Mouse (Mus musculus) kidney, adult 2 months (tissue): ENCODE data around the gene Tma16. TPM values are rescaled to one million over a fixed set of nuclear protein-coding genes. Genes with fewer than 3 reads are reported as not detected.

Source experiments
- DNase-seq: peaks from one replicate; pipeline ENCODE4 v3.0.0; 2021
- H3K27ac ChIP-seq: fragments of 200-500 bp; 2 replicates; pipeline ENCODE4 v1.5.1; 2012; ENCODE audit warnings: low read depth, low read length, control low read depth, inconsistent platforms; ENCODE audit not compliant: insufficient read depth
- H3K27me3 ChIP-seq: fragments of 200-500 bp; replicated peaks from 2 replicates; pipeline ENCODE4 v1.6.1; 2012; ENCODE audit warnings: mild to moderate bottlenecking, moderate library complexity, low read length, inconsistent platforms; ENCODE audit not compliant: control insufficient read depth, insufficient read depth
- H3K36me3 ChIP-seq: fragments of 200-500 bp; 2 replicates; pipeline ENCODE4 v1.6.1; 2012; ENCODE audit warnings: mild to moderate bottlenecking, moderate library complexity, low read length, inconsistent platforms; ENCODE audit not compliant: control insufficient read depth, insufficient read depth
- H3K4me1 ChIP-seq: fragments of 200-500 bp; 2 replicates; pipeline ENCODE4 v1.6.1; 2011; ENCODE audit warnings: low read length; ENCODE audit not compliant: control insufficient read depth, insufficient read depth
- H3K4me3 ChIP-seq: fragments of 200-500 bp; 2 replicates; pipeline ENCODE4 v1.5.1; 2011; ENCODE audit warnings: mild to moderate bottlenecking, low read depth, low read length, control low read depth; ENCODE audit not compliant: insufficient read depth
- CTCF ChIP-seq: fragments of 200-500 bp; conservative IDR thresholded peaks from 2 replicates; pipeline ENCODE4 v1.5.1; 2011; ENCODE audit warnings: low read depth, mild to moderate bottlenecking, control low read depth, low read length, moderate library complexity, mixed read lengths; ENCODE audit not compliant: insufficient read depth, insufficient read length
- POLR2A ChIP-seq: fragments of 200-500 bp; IDR thresholded peaks from one replicate; pipeline ENCODE4 v1.6.1; 2011; ENCODE audit warnings: low read depth, low read length, control low read depth
- WGBS: fragments of 180-500 bp; shearing (Covaris S2); methylation state at CpG from one replicate; pipeline ENCODE4 v1.1.7; 2018; 5-methylcytosine and 5-hydroxymethylcytosine counted together
- polyA plus RNA-seq: library from polyadenylated mRNA; depleted of rRNA; stranded (reverse); fragments of >200 nt; gene quantifications from 2 replicates; pipeline ENCODE4 v1.2.3, GENCODE M21; 2012; rRNA removed

Gene Tma16
- 1.2 and 1.7 TPM in 2 replicates for polyA plus RNA-seq

DNA sequence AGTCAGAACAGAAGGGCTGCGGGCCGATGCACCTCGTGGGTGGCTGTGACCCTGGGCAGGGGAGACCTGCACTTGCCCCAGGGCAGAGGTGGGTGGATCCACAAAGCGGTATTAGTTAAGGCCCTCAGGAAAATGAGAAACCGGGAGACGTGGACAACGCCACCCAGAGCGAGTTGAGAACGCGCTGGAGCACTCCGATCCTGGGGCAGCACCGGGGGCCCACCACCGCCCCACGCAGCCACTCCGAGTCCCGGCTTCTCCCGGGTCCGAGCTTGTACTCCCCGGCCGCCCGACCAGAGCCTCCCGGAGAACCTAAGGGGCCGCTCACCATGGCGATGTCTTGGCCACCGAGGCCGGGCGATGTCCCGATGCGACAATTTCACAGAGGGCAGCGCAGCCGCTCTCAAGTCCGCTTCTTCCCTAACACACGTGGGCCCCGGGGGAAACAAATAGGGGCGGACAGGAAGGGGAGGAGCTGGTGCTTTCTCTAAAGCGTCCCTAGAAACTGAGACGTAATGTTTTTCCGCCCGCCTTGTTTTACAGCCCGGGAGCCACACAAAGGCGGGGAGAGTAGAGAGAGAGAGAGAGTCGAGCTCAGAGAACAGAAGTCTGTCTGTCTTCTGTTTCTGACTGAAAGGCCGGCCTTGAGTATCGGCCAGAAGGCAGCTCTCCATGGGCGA lies at the start of gene Tma16:
Tma16 (minus strand) TSS at position 447 of the 680 bp plus-strand sequence.
- under 1% methylated on average over 45 of the region's 45 CpGs for WGBS
- peak; percentile 86 for DNase-seq
- Histone ChIP-seq H3K4me3 (peak within 1 kb of the TSS; percentile 83), H3K36me3 (no peaks in the 10 kb centered on the region), H3K27ac (no peak within 1 kb of the TSS), H3K27me3 (no peaks in the 10 kb centered on the region), H3K4me1 (no peaks in the 10 kb centered on the region)
- TF ChIP-seq CTCF (no peak), POLR2A (no peak)

DNA sequence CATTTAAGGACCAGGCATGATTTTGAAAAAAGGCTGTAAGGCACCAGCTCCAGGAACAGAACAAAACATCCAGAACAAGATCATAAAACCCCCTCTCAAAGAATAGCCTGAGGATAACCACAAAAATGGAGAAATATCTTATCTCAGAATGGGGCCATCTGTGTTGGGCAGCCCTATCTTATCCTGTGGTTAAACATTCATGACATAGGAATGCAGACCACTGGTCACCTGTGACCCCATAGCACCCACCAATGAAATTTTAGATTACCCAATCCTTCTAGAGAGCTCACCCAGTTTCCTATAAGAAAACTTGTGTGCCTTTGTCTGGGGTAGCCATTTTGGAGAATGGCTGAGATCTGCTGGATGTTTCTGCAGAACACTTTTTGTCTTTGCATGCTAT lies 34.2 kb upstream of the Tma16 start:
- Histone ChIP-seq H3K27me3 (no peaks in the 10 kb centered on the region), H3K27ac (no peak overlapping the region), H3K4me3 (no peak overlapping the region), H3K4me1 (no peaks in the 10 kb centered on the region), H3K36me3 (no peaks in the 10 kb centered on the region)
- DNase-seq: no peak
- TF ChIP-seq POLR2A (no peak), CTCF (no peak)

DNA sequence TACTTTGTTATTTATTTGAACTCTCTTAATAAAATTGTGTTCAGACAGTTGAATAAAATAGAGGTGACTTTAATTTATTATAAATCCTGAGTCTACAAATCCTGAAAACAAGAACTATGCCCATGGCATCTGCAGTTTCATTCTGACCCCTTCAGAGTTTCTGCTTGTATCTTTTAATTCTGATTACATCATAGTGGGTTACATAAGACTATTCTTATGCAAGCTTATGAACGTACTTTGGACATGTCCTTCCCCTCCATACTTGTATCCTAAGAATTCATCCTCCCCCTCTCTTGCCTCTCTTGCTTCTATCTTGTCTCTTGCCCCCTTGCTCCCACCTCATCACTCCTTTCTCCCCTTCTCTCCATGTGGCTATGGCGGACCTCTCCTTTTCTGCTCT lies 32.8 kb upstream of the Tma16 start:
- TF ChIP-seq CTCF (no peak), POLR2A (no peak)
- Histone ChIP-seq H3K27ac (no peak overlapping the region), H3K27me3 (no peaks in the 10 kb centered on the region), H3K36me3 (no peaks in the 10 kb centered on the region), H3K4me1 (no peaks in the 10 kb centered on the region), H3K4me3 (no peak overlapping the region)
- DNase-seq: no peak
- WGBS: 79% methylated on average over 2 of the region's 2 CpGs

DNA sequence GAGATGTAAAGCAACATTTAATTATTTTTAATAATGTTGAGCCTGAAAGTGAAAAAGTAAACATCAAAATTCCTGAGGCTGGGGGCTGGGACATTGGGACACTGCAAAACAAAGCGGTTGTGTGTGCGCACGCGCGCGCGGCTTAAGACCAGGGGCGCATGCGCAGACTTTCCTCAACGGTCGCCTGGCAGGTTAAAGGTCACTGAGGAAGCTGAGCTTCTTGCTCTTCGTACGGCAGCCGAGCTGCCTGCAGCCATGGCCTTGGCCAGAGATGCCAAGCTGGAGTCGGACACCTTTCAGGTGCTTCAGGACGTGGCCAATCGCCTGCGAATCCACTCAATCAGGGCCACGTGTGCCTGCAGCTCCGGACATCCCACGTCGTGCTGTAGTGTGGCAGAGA lies 25.2 kb upstream of the Tma16 start, which contains the start of gene Tktl2:
Tktl2 (plus strand) TSS at position 220 of the 400 bp plus-strand sequence.
- Histone ChIP-seq H3K4me1 (no peaks in the 10 kb centered on the region), H3K4me3 (no peak within 1 kb of the TSS), H3K36me3 (no peaks in the 10 kb centered on the region), H3K27me3 (no peaks in the 10 kb centered on the region), H3K27ac (no peak within 1 kb of the TSS)
- DNase-seq: no peak
- no peak for TF ChIP-seq POLR2A
- TF ChIP-seq CTCF: no peak
- WGBS: 94% methylated on average over 22 of the region's 22 CpGs

DNA sequence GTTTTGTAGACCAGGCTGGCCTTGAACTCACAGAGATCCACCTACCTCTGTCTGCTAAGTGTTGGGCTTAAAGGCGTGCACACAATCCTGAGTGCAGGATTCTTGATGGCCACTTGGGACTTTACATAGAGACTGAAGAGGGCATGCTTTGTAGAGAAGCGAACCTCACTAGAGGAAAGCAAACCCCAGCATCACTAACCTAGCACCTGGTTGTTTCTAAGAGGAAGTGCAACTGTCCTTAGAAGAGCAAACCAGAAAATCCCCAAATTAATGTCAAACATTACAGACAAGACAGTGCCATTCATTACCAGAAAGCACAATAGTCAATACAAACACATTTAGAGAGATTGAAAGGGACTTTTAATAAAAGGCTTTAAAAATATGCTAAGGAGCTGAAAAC lies 17.1 kb upstream of the Tma16 start:
- WGBS: 68% methylated on average over 2 of the region's 2 CpGs

DNA sequence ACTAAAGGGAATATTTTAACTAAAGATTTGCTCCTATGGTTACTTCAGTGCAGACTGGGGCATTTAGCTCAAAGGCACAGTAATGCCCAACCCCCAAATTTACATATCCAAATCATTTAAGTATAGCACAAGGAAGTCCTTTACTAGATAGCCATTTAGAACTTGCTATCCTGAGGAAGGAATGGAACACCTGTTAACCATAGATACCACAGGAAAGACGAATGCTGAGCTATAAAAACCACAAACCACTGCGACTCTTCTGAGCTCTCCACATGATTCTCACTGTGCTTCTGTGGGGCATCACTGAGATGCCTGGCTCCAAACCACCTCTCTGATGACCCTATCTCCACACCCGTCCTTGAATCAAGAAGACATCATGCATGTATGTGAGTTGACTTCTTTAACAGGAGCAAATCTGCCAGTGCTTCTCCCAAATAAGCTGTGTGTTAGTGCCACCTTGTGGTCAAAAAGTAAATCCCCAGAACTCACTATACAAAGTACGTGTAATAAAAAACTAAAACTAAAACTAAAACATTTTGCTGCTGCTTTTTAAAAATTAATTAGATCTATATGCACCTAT lies 10.8 kb upstream of the Tma16 start:
- peak; percentile 61 for DNase-seq
- H3K27ac ChIP-seq: no peak overlapping the region
- H3K4me1 ChIP-seq: no peaks in the 10 kb centered on the region; the same call in 1 of the 2 replicates
- H3K27me3 ChIP-seq: no peaks in the 10 kb centered on the region; the same call in 1 of the 2 replicates
- H3K36me3 ChIP-seq: no peaks in the 10 kb centered on the region
- WGBS: 32% methylated on average over 4 of the region's 4 CpGs
- peak; percentile 33; the same call in 1 of the 2 replicates for TF ChIP-seq CTCF
- no peak for TF ChIP-seq POLR2A
- no peak overlapping the region for H3K4me3 ChIP-seq

More for the DNA sequence above, 17.1 kb upstream of the Tma16 start:
- Histone ChIP-seq H3K36me3 (no peaks in the 10 kb centered on the region), H3K4me1 (no peaks in the 10 kb centered on the region), H3K27me3 (no peaks in the 10 kb centered on the region; the same call in 1 of the 2 replicates), H3K4me3 (no peak overlapping the region), H3K27ac (no peak overlapping the region)
- DNase-seq: no peak
- TF ChIP-seq POLR2A (no peak), CTCF (no peak)

DNA sequence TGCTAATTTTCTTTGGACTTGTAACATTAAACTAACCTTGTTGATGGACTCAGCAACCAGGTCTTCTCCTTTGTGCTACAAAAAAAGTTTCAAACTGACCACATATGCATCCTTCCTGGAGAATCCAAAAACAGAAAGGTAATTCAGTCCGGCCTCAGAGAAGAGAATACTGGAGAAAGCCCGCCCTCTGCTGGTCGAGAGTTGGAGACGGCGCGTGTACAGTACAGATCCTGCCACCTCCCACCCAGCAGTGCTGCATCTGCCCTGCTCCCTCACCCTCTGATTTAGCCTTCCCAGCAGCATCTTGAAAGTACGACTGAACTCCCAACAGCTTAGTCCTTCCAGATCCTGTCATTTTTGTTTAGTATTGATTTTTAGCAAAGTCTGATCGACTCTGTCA lies 9.4 kb upstream of the Tma16 start:
- no peaks in the 10 kb centered on the region for H3K27me3 ChIP-seq
- DNase-seq: peak; percentile 70
- H3K4me3 ChIP-seq: no peak overlapping the region
- no peak for TF ChIP-seq POLR2A
- peak; percentile 78 for TF ChIP-seq CTCF
- H3K4me1 ChIP-seq: no peaks in the 10 kb centered on the region; the same call in 1 of the 2 replicates
- H3K36me3 ChIP-seq: no peaks in the 10 kb centered on the region
- H3K27ac ChIP-seq: no peak overlapping the region
- WGBS: 7% methylated on average over 8 of the region's 8 CpGs
